Comparison of ENCODE assay signal across 8 mouse cellular contexts in genomic region chr6:7844412-7844801, GRCm38 (mm10). TPM values are rescaled to one million over a fixed set of nuclear protein-coding genes. Genes with fewer than 3 reads are reported as not detected.
DNase-seq lines count a peak whose midpoint lies in the region; ATAC-seq lines count a peak whose summit lies in the region.

No protein-coding gene starts in this region.

- peak overlapping the region; percentile 95 for H3K27ac ChIP-seq in hindbrain, embryonic 13.5 days

- peak; percentile 100 for ATAC-seq in hindbrain, embryonic 13.5 days (ENCODE audit: low FRiP score)

- H3K36me3 ChIP-seq in hindbrain, embryonic 13.5 days, result no peaks in the 10 kb centered on the region

- DNase-seq in Muller cell, postnatal 12 days (ENCODE audit: inconsistent ontology term), result peak; percentile 98
- peak; percentile 95 for DNase-seq in cerebellum, adult 9-11 months
- DNase-seq in frontal cortex, postnatal 10 days (ENCODE audit: low spot score in 2 of 2), result peak; percentile 97
- peak; percentile 85 to 87 for DNase-seq in layer of hippocampus, postnatal 25 days (ENCODE audit: extremely low spot score in 1 of 2, low spot score in 1 of 2)
- DNase-seq in lung, postnatal 25 days (ENCODE audit: low spot score), result peak; percentile 98
- peak; percentile 96 for DNase-seq in retina, embryonic 14.5 days (ENCODE audit: low spot score)
- peak; percentile 100 for DNase-seq in thymus, postnatal 4 days

- H3K4me3 ChIP-seq in hindbrain, embryonic 13.5 days, result peak overlapping the region; percentile 75

- H3K9ac ChIP-seq in hindbrain, embryonic 13.5 days, result peak overlapping the region; percentile 88

- WGBS in hindbrain, embryonic 13.5 days, result under 1% methylated on average over 29 of the region's 33 CpGs

- peaks cover 24% of the 10 kb centered on the region for H3K4me1 ChIP-seq in hindbrain, embryonic 13.5 days (replicated peaks)

- H3K4me2 ChIP-seq in hindbrain, embryonic 13.5 days, result peak overlapping the region; percentile 40

- no peaks in the 10 kb centered on the region for H3K27me3 ChIP-seq in hindbrain, embryonic 13.5 days

- H3K9me3 ChIP-seq in hindbrain, embryonic 13.5 days, result no peaks in the 10 kb centered on the region

RNA-seq across cellular contexts. Expression of gene C1galt1, which starts 0.2 kb away (rescaled TPM):
- 1.5 and 1.7 TPM in 2 replicates for polyA plus RNA-seq in hindbrain, embryonic 13.5 days (2015; fragmentation: Nextera tagmentation; extraction: Ambion mirVana)
- 10 to 100 TPM; 10.4 TPM for total RNA-seq in layer of hippocampus, postnatal 25 days (2021)

Comparison
In these comparisons a context has a peak if more than half of its experiments do, and no peak if none do; other contexts are left out.
1. Peak in every context shown above with its lines: DNase-seq, ATAC-seq, H3K4me3 ChIP-seq and H3K27ac ChIP-seq.